Mouse (Mus musculus) heart, postnatal 0 days (tissue): Measurements from ENCODE around the gene Nrxn3.

ENCODE experiments used
- CTCF ChIP-seq: IDR thresholded peaks from 2 replicates; pipeline ENCODE4 v1.5.1; 2016; ENCODE audit warnings: antibody characterized with exemption, control low read depth, low read depth
- EP300 ChIP-seq: IDR thresholded peaks from 2 replicates; pipeline ENCODE4 v1.6.1; 2016; ENCODE audit warnings: antibody characterized with exemption, low read depth

DNA sequence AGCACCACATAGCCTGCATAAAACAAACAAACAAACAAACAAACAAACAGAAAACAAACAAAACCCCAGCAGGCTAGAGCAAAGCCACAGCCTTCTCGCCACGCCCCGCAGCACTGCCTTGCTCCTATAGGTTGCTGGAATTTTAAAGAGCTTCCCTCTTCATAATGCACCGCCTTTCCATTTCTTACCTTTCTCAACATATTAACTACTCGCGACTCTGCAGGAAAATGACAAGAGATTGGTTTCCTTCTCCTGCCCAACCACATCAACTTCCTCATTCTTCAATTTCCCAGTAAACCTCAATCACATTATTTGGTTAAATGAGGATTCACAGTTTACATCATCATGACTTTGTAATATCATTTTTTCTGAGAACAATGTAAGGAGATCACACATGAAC is 1494.4 kb downstream of the Nrxn3 start:
- TF ChIP-seq CTCF: no peak
- TF ChIP-seq EP300: no peak
